Mouse (Mus musculus): ENCODE measurements at regions not wholly inside any gene's neighbourhood (a gene's known extent, or its start where the extent isn't known, plus 50 kb on each side); places are given as distances from the start of the nearest gene placed in this dataset.
A peak's percentile ranks its signal among the peaks of the same experiment; 100 is the strongest.

GRCm38 (mm10) chr1:88578231-88578620 is 68.4 kb upstream of the Glrp1 start:
- no peak for ATAC-seq (replicated peaks; ENCODE audit: insufficient number of reproducible peaks, low FRiP score, low TSS enrichment, poor library complexity, severe bottlenecking)

- no peak for ATAC-seq (replicated peaks; ENCODE audit: insufficient number of reproducible peaks, low FRiP score, low TSS enrichment, poor library complexity, severe bottlenecking)
Observed at GRCm38 (mm10) chr1:88577498-88578230, 67.8 kb upstream of the Glrp1 start.

- peak; percentile 77 for ATAC-seq (replicated peaks; ENCODE audit: insufficient number of reproducible peaks, low FRiP score, low TSS enrichment, poor library complexity, severe bottlenecking)
Observed at GRCm38 (mm10) chr1:88575917-88576669, 66.2 kb upstream of the Glrp1 start.

GRCm38 (mm10) chr1:88575291-88575690 is 65.4 kb upstream of the Glrp1 start:
- no peak for ATAC-seq (replicated peaks; ENCODE audit: insufficient number of reproducible peaks, low FRiP score, low TSS enrichment, poor library complexity, severe bottlenecking)

- no peak for ATAC-seq (replicated peaks; ENCODE audit: insufficient number of reproducible peaks, low FRiP score, low TSS enrichment, poor library complexity, severe bottlenecking)
Observed at GRCm38 (mm10) chr1:88572161-88572560, 62.3 kb upstream of the Glrp1 start.

- ATAC-seq (replicated peaks; ENCODE audit: insufficient number of reproducible peaks, low FRiP score, low TSS enrichment, poor library complexity, severe bottlenecking): no peak
Observed at GRCm38 (mm10) chr1:88568447-88569053, 58.7 kb upstream of the Glrp1 start.

GRCm38 (mm10) chr1:88567198-88567597 is 57.3 kb upstream of the Glrp1 start:
- peak; percentile 91 for ATAC-seq (replicated peaks; ENCODE audit: insufficient number of reproducible peaks, low FRiP score, low TSS enrichment, poor library complexity, severe bottlenecking)

GRCm38 (mm10) chr1:88566426-88566825 is 56.6 kb upstream of the Glrp1 start:
- ATAC-seq (replicated peaks; ENCODE audit: insufficient number of reproducible peaks, low FRiP score, low TSS enrichment, poor library complexity, severe bottlenecking): no peak

- no peak for ATAC-seq (replicated peaks; ENCODE audit: insufficient number of reproducible peaks, low FRiP score, low TSS enrichment, poor library complexity, severe bottlenecking)
Observed at GRCm38 (mm10) chr1:88564825-88565224, 55.0 kb upstream of the Glrp1 start.

- peak; percentile 81 for ATAC-seq (replicated peaks; ENCODE audit: insufficient number of reproducible peaks, low FRiP score, low TSS enrichment, poor library complexity, severe bottlenecking)
Observed at GRCm38 (mm10) chr1:88562361-88562760, 52.5 kb upstream of the Glrp1 start.

GRCm38 (mm10) chr1:88560771-88561170 is 50.9 kb upstream of the Glrp1 start:
- no peak for ATAC-seq (replicated peaks; ENCODE audit: insufficient number of reproducible peaks, low FRiP score, low TSS enrichment, poor library complexity, severe bottlenecking)

All from monocyte, adult 5-6 weeks (primary cell).